Mouse (Mus musculus) gonadal fat pad, adult 2 months (tissue): ENCODE data around the gene Prkg1. TPM values are rescaled to one million over a fixed set of nuclear protein-coding genes. Genes with fewer than 3 reads are reported as not detected.
"Not testable (repeated sequence)": the region's sequence is repeated elsewhere in the genome, so short reads cannot be mapped to it uniquely, and the experiment has no call there.

Experiments
- DNase-seq: peaks from one replicate; pipeline ENCODE4 v3.0.0-alpha.2; 2012; ENCODE audit warnings: low read depth
- polyA plus RNA-seq: library from polyadenylated mRNA; depleted of rRNA; stranded (reverse); fragments of >200 nt; gene quantifications from 2 replicates; pipeline ENCODE4 v1.2.3, GENCODE M21; 2012

Gene Prkg1
- polyA plus RNA-seq, 1 experiment: 2.2 TPM

GRCm38 (mm10) chr19:31433446-31433845, 331.4 kb downstream of the Prkg1 start:
- no peak for DNase-seq

GRCm38 (mm10) chr19:31431411-31431810, 333.4 kb downstream of the Prkg1 start:
- no peak for DNase-seq

GRCm38 (mm10) chr19:31426142-31426541, 338.7 kb downstream of the Prkg1 start:
- no peak for DNase-seq

DNA sequence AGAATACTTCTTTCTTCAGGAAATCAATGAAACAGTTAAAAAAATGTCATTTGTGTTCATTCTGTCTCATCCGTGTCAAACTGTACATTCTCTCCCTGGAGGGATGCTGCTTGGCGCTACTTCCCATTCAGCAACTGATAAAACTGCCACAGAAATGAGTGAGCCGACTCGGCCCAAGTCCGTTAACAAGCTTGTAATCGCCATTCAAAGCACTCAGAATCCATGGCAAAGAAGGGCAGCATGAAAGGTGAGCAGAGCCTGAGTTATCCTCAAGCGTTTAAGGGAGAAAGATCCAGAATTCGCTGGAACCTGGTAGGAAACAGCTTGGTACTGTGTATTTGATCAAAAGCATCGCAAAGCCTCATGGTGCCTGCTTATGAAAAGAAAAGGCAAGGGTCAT, 339.6 kb downstream of the Prkg1 start:
- no peak for DNase-seq

- no peak for DNase-seq
These were observed 340.5 kb downstream of the Prkg1 start for GRCm38 (mm10) chr19:31424319-31424718.

DNA sequence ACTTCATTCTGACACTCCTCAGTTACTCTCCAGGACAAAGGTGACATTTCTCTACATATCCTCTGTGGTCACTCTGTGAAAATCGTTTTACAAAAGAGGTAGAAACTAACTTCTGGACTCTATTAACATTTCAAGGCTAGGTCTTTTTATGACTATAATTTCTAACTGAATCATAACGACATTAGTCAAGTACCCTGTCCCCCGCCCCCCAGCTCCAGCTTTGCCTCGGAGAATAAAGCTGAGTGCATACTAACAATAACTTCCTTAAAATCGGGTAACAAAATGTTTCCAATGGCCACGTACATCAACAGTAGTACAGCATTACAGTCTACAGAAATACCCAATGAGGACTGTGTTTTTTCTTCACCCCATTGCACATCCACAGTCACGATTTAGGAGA, 351.3 kb downstream of the Prkg1 start:
- DNase-seq: no peak

DNA sequence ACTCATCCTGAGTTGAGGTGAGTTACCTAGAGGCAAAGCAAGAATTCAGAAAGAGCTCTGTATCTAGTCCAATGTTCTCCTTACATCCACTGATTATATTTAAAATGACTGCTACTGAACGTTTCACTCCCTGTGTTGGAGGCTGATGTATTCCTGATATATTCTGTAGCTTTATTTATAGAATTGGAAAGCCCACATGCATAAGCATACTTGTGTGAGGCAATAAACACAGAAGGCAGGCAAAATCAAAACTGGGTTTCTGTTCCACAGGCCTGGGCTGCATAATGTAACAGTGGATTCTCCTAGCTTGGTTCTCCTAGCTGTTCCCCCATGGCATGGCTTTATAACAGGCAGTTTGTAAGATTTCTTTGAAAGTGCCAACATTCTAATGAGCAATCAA, 368.7 kb downstream of the Prkg1 start:
- no peak for DNase-seq

GRCm38 (mm10) chr19:31385353-31385752, 379.5 kb downstream of the Prkg1 start:
- no peak for DNase-seq

DNA sequence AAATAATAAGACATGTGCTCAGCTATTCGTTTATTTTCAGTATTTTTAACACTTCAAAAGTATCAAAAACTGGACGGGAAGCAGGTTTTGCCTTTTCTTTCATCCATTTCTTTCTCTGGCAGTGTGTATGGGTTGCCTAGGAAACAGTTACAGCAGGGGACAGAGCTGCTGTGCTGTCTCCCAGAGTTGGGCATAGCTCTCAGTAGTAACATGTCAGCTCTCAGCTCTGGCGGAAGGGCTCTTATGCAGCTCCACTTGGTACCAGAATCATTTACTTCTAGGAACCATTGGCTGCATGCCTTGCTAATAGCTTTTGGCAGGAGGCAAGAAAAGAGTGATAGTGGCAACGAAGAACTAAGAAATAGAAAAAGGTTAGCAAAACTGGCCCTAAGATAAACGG, 381.0 kb downstream of the Prkg1 start:
- no peak for DNase-seq

GRCm38 (mm10) chr19:31370106-31370505, 394.7 kb downstream of the Prkg1 start:
- DNase-seq: no peak

DNA sequence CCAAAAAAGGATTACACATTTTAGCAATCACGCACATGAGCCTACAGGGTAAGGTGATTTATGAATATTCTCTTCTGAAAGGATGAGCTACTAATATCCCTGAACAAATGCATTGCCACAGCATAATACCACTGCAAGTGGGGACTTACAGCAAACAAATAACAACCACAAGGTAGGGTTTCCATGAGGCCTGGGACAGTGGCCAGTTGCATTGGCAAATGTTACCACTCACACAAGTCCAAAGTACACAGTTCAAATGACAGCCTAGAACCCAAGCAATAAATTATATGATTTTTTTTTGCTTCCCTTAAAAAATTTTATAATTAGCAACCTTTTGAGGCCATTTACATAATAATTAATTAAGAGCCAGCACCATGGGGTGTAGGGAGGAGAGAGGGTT, 395.7 kb downstream of the Prkg1 start:
- DNase-seq: no peak

DNA sequence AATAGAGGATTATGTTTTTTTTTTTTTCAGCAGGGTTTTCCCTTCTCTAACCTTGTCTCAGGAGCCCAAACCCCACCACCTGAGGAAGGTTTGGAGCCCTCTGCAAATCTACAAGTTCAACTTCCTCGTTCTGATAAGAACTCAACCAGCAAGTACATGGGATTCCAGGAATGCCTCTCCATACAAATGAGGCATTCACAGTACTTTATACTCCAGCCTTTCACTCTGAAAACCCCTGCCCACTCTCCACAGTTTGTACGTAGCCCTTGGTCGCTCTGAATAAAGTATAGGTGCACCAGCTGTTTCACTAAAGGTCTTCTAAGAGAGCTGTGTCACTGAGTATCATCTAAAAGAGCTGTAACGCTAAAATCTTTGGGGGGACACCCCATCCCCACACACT, 402.8 kb downstream of the Prkg1 start:
- DNase-seq: no peak

DNA sequence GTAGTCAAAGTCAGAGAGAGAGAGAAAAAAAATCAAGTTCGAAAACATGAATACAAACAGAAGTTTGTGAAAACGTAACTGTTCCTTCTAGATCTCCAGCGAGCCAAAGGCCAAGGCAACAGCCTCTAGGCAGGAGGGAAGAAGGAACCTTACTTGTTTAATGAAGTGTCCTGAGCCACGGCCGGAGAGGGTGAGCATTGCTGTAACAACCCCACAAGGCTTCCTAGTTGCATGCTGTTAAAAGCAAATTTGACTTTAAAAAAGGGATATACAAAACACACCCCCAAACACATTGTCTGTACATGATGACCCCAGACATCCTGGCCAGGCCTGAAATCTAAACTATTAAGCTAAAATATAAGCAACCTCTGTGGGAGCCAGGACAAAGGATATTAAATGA, 403.3 kb downstream of the Prkg1 start:
- no peak for DNase-seq

GRCm38 (mm10) chr19:31361161-31361560, 403.7 kb downstream of the Prkg1 start:
- DNase-seq: no peak

- DNase-seq: no peak
These were observed 409.9 kb downstream of the Prkg1 start for GRCm38 (mm10) chr19:31354959-31355358.

- DNase-seq: not testable (repeated sequence)
These were observed 412.0 kb downstream of the Prkg1 start for GRCm38 (mm10) chr19:31352784-31353183.

GRCm38 (mm10) chr19:31351796-31352195, 413.0 kb downstream of the Prkg1 start:
- no peak for DNase-seq

DNA sequence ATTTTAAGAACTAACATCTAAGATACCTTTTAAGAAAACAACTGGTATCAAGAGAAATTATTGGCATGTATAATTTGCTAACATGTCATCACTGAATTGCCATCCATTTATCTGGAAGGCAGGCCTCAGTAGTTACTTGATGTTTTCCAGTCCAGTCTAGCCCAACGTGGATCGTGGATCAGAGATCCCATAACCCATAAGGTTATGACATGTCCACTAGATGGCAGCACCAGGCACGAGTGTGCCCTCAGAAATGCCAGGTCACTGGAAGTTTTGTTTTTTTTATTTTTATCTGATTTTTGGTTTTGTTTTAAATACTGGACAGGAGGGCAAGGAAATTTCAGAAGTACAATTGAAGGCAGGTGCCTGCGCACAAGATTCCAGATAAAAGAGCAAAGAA, 422.7 kb downstream of the Prkg1 start:
- no peak for DNase-seq

DNA sequence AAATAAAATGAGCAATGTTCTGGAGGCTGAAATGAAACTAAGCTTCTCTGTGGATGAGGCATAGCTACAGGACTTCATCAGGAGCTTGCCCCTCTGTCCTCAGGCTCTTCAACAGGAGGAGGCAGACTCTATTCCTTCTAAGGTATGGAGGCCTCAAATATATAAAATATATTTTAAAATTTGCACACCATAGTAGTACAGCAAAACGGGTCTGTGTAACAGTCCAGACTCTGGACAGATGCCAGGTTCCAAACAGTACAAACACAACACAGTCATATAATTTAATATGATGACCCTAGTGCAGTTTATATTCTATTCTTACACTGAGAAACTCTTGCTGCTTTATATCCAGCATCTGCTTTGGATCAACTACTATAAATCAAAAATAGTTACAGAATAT, 423.9 kb downstream of the Prkg1 start:
- no peak for DNase-seq

- DNase-seq: no peak
These were observed 426.3 kb downstream of the Prkg1 start for GRCm38 (mm10) chr19:31338355-31339101.

DNA sequence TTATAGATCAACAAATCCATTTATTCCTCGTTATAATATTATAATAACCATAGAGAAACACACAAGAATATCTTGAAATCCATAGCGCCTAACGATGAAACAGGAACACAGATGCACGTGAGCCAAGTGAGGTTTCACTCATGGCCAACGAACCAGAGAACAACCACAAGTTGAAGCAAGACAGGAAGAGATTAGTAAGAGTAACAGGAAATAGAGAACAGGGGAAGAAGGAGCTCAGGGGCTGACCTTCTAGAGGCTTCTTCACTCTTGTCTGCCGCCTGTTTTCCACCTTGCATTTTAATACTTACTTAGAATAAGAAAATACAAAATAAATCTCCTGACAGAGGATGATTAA, 427.0 kb downstream of the Prkg1 start:
- no peak for DNase-seq

- no peak for DNase-seq
These were observed 427.5 kb downstream of the Prkg1 start for GRCm38 (mm10) chr19:31337163-31337862.

GRCm38 (mm10) chr19:31336381-31336780, 428.5 kb downstream of the Prkg1 start:
- no peak for DNase-seq

- DNase-seq: no peak
These were observed 434.9 kb downstream of the Prkg1 start for GRCm38 (mm10) chr19:31329893-31330292.
